Mouse (Mus musculus): ENCODE results near the gene Rhod. TPM values are rescaled to one million over a fixed set of nuclear protein-coding genes. Genes with fewer than 3 reads are reported as not detected.

The Rhod gene
- total RNA-seq, 1 experiment from 2014 or later = 30.4 TPM

- DNase-seq = no peak
Measured at GRCm38 (mm10) chr19:4450666-4451065, 11.4 kb upstream of the Rhod start.

- no peak for DNase-seq
Measured at GRCm38 (mm10) chr19:4449230-4449629, 10.0 kb upstream of the Rhod start.

GRCm38 (mm10) chr19:4447445-4447844, 8.2 kb upstream of the Rhod start:
- no peak for DNase-seq

GRCm38 (mm10) chr19:4446661-4447420, 7.6 kb upstream of the Rhod start:
- DNase-seq = no peak

GRCm38 (mm10) chr19:4442408-4442807, 3.2 kb upstream of the Rhod start:
- peak; percentile 71 for DNase-seq

- DNase-seq = no peak
Measured at GRCm38 (mm10) chr19:4441621-4442161, 2.5 kb upstream of the Rhod start.

- peak; percentile 46 for DNase-seq
Measured at GRCm38 (mm10) chr19:4441090-4441591, 1.9 kb upstream of the Rhod start.

GRCm38 (mm10) chr19:4440222-4440621, 990 bp upstream of the Rhod start:
- peak; percentile 62 for DNase-seq

GRCm38 (mm10) chr19:4438791-4439160, 456 bp downstream of the Rhod start:
- DNase-seq = no peak

GRCm38 (mm10) chr19:4437886-4438285, 1.3 kb downstream of the Rhod start:
- DNase-seq = no peak

- no peak for DNase-seq
Measured at GRCm38 (mm10) chr19:4436254-4436653, 3.0 kb downstream of the Rhod start.

GRCm38 (mm10) chr19:4434999-4435398, 4.2 kb downstream of the Rhod start:
- no peak for DNase-seq

GRCm38 (mm10) chr19:4433756-4434155, 5.5 kb downstream of the Rhod start:
- no peak for DNase-seq

GRCm38 (mm10) chr19:4430091-4430620, 9.1 kb downstream of the Rhod start:
- DNase-seq = no peak

GRCm38 (mm10) chr19:4425610-4426366, 13.4 kb downstream of the Rhod start:
- peak; percentile 43 for DNase-seq

- DNase-seq = no peak
Measured at GRCm38 (mm10) chr19:4423021-4423420, 16.2 kb downstream of the Rhod start.

- no peak for DNase-seq
Measured at GRCm38 (mm10) chr19:4422581-4422980, 16.7 kb downstream of the Rhod start.

GRCm38 (mm10) chr19:4420153-4420910, 18.9 kb downstream of the Rhod start:
- DNase-seq = no peak

- no peak for DNase-seq
Measured at GRCm38 (mm10) chr19:4419711-4420110, 19.5 kb downstream of the Rhod start.

- DNase-seq = no peak
Measured at GRCm38 (mm10) chr19:4417713-4418112, 21.5 kb downstream of the Rhod start.

- peak; percentile 70 for DNase-seq
Measured at GRCm38 (mm10) chr19:4417183-4417582, 22.0 kb downstream of the Rhod start.

- DNase-seq = no peak
Measured at GRCm38 (mm10) chr19:4414631-4415030, 24.6 kb downstream of the Rhod start.

Data from adrenal gland, postnatal 25 days (tissue).